Mouse (Mus musculus) frontal cortex, adult (tissue): ENCODE results near the gene Nubp2.
A peak's percentile ranks its signal among the peaks of the same experiment; 100 is the strongest.

Experiments
- ATAC-seq: cut with Nextera tagmentation; 2 replicates; pipeline ENCODE4 v1.9.2; 2017; ENCODE audit warnings: mild to moderate bottlenecking, moderate library complexity, mixed read lengths; ENCODE audit not compliant: low TSS enrichment

Nubp2 gene

GRCm38 (mm10) chr17:24886134-24886931 is at the start of gene Nubp2, which contains the start of gene Spsb3:
TSS of gene Nubp2 (minus strand) at chr17:24886349.
TSS of gene Spsb3 (plus strand) at chr17:24886643.
- peak; percentile 86 for ATAC-seq

GRCm38 (mm10) chr17:24935666-24936065 is 49.5 kb upstream of the Nubp2 start:
- no peak for ATAC-seq

GRCm38 (mm10) chr17:24934926-24935325 is 48.8 kb upstream of the Nubp2 start:
- no peak for ATAC-seq

- no peak for ATAC-seq
These were observed 47.0 kb upstream of the Nubp2 start for GRCm38 (mm10) chr17:24933163-24933562.

GRCm38 (mm10) chr17:24932431-24932830 is 46.3 kb upstream of the Nubp2 start:
- ATAC-seq = no peak

GRCm38 (mm10) chr17:24929506-24929905 is 43.4 kb upstream of the Nubp2 start:
- no peak; the same call in 1 of the 2 replicates for ATAC-seq

GRCm38 (mm10) chr17:24923246-24923645 is 37.1 kb upstream of the Nubp2 start:
- ATAC-seq = no peak

- no peak for ATAC-seq
These were observed 27.8 kb upstream of the Nubp2 start for GRCm38 (mm10) chr17:24913984-24914383.

- no peak for ATAC-seq
These were observed 21.4 kb upstream of the Nubp2 start for GRCm38 (mm10) chr17:24907591-24907990.

GRCm38 (mm10) chr17:24903767-24904166 is 17.6 kb upstream of the Nubp2 start:
- ATAC-seq = peak; percentile 49

- ATAC-seq = no peak
These were observed 16.7 kb upstream of the Nubp2 start for GRCm38 (mm10) chr17:24902671-24903474.

GRCm38 (mm10) chr17:24902124-24902523 is 16.0 kb upstream of the Nubp2 start:
- ATAC-seq = no peak

GRCm38 (mm10) chr17:24900014-24900413 is 13.9 kb upstream of the Nubp2 start:
- ATAC-seq = no peak

- no peak for ATAC-seq
These were observed 13.0 kb upstream of the Nubp2 start for GRCm38 (mm10) chr17:24899153-24899552.

GRCm38 (mm10) chr17:24898041-24898854 is 12.1 kb upstream of the Nubp2 start:
- no peak for ATAC-seq

- ATAC-seq = no peak
These were observed 11.5 kb upstream of the Nubp2 start for GRCm38 (mm10) chr17:24897600-24897999.

- ATAC-seq = no peak
These were observed 10.8 kb upstream of the Nubp2 start for GRCm38 (mm10) chr17:24896993-24897269.

GRCm38 (mm10) chr17:24896241-24896992 is 10.3 kb upstream of the Nubp2 start, which contains the start of gene Nme3:
TSS of gene Nme3 (plus strand) at chr17:24896500.
- peak; percentile 22 for ATAC-seq

GRCm38 (mm10) chr17:24895571-24896240 is 9.6 kb upstream of the Nubp2 start:
- ATAC-seq = no peak

GRCm38 (mm10) chr17:24894995-24895547 is 8.9 kb upstream of the Nubp2 start, which contains the start of the genes Eme2 and Mrps34:
TSS of gene Eme2 (minus strand) at chr17:24895087.
TSS of gene Mrps34 (plus strand) at chr17:24895116.
- peak; percentile 44 for ATAC-seq
